Mouse (Mus musculus): Measurements from ENCODE around the gene Irgm2.

GRCm38 (mm10) chr11:58268285-58268684 is 68.9 kb downstream of the Irgm2 start:
- TF ChIP-seq POLR2A (IDR thresholded peaks at IDR 0.05; ENCODE audit: borderline replicate concordance, low read depth, low read length) = no peak
- TF ChIP-seq CTCF (IDR thresholded peaks at IDR 0.05; ENCODE audit: low read depth, low read length) = no peak

Measured in bone marrow macrophage, adult 2 months (primary cell).